Mouse (Mus musculus): ENCODE measurements around the gene Olfr1034.
"Not testable (repeated sequence)": the region's sequence is repeated elsewhere in the genome, so short reads cannot be mapped to it uniquely, and the experiment has no call there.

DNA sequence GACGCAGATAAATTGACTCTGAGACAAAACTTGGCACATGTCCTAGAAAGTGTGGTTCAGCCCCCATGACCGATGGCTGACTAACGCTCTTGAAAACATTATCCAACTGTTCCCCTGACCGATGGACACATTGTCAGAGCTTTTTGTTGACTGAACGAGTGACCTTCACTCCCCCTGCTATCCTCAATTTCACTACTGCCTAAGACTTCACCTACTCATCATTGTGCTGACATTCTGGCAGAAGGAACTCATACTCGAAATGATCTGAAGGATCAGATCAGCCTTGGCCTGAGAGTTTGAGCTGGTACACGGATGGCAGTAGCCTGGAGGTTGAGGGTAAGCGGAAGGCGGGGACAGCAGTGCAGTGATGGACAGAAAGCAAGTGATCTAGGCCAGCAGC lies 24.1 kb upstream of the Olfr1034 start:
- not testable (repeated sequence) for TF ChIP-seq CTCF (IDR thresholded peaks at IDR 0.05; ENCODE audit: borderline replicate concordance, extremely low read depth, insufficient read depth, insufficient read length); POLR2A (IDR thresholded peaks at IDR 0.05; ENCODE audit: borderline replicate concordance, extremely low read depth, insufficient read depth, insufficient read length, poor library complexity, severe bottlenecking)

Data from brain, embryonic 14.5 days (tissue).